Mouse (Mus musculus) stomach, postnatal 0 days (tissue): ENCODE data around the gene Pml.

ENCODE experiments used
- CTCF ChIP-seq: IDR thresholded peaks from 2 replicates; pipeline ENCODE4 v1.5.1; 2016; ENCODE audit warnings: antibody characterized with exemption, low read depth, mild to moderate bottlenecking, moderate library complexity
- EP300 ChIP-seq: optimal IDR thresholded peaks from 2 replicates; pipeline ENCODE3; 2016; ENCODE audit warnings: antibody characterized with exemption

GRCm38 (mm10) chr9:58234502-58235015, 15.0 kb downstream of the Pml start:
- no peak for TF ChIP-seq EP300
- TF ChIP-seq CTCF, result no peak
